Mouse (Mus musculus) R1 (cell line): ENCODE data around the gene Agpat3.

Experiments
- DNase-seq: peaks from one replicate; pipeline ENCODE4 v3.0.0-alpha.2; 2018; ENCODE audit warnings: low read depth, low spot score

Agpat3 gene

GRCm38 (mm10) chr10:78324556-78325164 lies 27.6 kb downstream of the Agpat3 start:
- DNase-seq = no peak

- DNase-seq = peak; percentile 17
These were observed 28.9 kb downstream of the Agpat3 start for GRCm38 (mm10) chr10:78323214-78323880.

- peak; percentile 30 for DNase-seq
These were observed 29.5 kb downstream of the Agpat3 start for GRCm38 (mm10) chr10:78322806-78323205.

- no peak for DNase-seq
These were observed 31.0 kb downstream of the Agpat3 start for GRCm38 (mm10) chr10:78321133-78321757.

- DNase-seq = no peak
These were observed 31.8 kb downstream of the Agpat3 start for GRCm38 (mm10) chr10:78320526-78320925.

- no peak for DNase-seq
These were observed 32.3 kb downstream of the Agpat3 start for GRCm38 (mm10) chr10:78319940-78320339.

- no peak for DNase-seq
These were observed 34.9 kb downstream of the Agpat3 start for GRCm38 (mm10) chr10:78317270-78317923.

DNA sequence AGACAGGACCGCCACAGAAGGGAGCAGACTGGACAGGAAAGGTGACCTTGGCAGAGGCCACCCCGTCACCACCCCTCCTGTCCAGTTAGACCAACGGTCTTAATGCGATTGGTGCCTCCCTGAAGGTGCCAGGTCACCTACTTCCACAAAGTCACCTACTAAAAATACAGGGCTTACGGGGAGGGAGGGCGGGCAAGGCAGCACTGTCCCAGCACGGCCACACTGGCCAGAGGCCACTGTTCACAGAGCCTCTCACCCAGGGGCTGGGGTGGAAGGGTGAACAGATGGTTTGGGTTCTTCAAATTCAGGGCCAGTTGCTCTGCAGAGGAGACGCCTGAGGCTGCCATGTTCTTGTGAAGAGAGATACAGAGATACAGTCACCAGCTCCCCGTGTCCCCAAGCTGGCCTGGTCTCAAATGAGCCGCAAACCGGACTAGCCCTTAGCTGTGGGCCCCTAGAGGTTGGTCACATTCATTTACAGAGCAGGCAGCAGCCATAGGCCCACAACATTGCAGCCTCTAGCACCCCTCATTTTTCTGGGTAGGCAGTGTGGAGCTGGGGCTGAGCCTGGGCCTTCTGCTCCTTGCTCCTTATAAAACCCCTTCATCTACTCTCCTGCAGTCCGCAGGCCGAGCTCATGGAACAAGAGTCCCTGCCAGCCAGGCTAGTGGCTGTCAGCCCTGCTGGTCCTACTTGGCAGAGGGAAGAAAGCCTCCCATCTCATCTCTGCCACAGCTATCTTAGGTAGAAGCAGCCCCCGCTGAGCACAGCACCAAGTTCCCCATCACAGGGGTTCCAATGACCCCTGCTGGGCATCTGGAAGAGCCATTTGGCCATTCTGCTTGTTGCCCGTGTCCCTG lies 35.8 kb downstream of the Agpat3 start:
- no peak for DNase-seq

GRCm38 (mm10) chr10:78315145-78315544 lies 37.1 kb downstream of the Agpat3 start:
- no peak for DNase-seq

- peak; percentile 91 for DNase-seq
These were observed 40.2 kb downstream of the Agpat3 start for GRCm38 (mm10) chr10:78311886-78312635.

DNA sequence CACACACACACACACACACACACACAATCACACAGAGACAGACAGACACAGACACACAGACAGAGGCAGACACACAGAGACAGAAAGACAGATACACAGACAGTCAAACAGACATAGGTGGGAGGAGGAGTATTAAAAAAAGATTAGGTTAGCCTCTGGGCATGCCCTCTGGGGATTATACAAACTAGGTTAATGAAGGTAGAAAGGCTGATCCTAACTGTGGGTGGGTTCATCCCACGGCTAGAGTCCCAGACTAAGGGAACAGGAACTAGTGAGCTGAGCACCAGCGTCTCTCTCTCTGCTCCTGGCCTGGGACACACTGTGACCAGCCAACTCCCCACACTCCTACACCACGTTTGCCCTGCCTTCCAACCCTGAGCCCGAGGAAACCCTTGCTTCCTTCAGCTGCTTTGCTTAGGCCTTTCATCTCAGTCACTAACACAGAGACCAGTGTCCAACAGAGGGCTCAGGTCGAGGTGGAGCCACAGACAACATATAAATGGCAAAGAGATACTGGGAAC lies 41.5 kb downstream of the Agpat3 start:
- no peak for DNase-seq

GRCm38 (mm10) chr10:78308617-78309016 lies 43.7 kb downstream of the Agpat3 start:
- DNase-seq = no peak

DNA sequence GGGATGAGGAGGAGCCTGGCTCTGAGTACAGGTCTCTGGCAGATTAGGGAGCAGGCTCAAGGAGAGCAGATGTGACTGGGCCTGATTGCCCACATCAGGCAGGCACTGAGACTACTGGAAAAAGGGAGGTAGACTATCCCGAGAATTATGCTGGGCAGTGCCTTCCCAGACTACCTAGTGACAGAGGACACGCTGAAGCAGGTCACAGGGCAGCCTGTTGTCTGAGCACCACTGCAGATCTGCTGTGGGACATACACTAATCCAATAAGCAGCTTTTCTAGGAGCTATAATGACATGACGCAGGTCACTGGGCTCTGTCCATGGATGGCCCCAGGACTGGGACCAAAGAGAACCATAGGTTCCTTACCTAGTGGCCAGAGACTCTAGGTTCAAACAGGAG lies 44.9 kb downstream of the Agpat3 start:
- DNase-seq = no peak

- DNase-seq = no peak
These were observed 46.3 kb downstream of the Agpat3 start for GRCm38 (mm10) chr10:78306027-78306426.

DNA sequence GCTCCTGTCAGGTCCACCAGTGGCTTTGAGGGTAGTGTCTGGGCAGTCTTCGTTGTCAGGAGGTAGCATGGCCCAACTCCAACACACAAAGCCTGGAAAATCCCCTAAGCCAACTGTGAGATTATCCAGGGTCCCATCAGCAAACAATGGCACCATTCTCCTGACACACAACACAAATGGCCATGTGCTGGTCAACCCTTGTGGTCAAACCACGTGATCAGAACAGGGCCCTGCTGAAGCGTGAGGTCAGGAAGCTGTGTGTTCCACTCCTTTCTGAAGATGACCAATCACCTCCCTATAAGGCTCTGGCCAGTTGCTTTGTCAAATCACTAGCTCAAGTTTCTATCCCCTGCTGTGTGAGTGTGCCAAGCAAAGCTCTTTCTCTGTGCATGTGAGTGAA lies 47.3 kb downstream of the Agpat3 start:
- DNase-seq = no peak

DNA sequence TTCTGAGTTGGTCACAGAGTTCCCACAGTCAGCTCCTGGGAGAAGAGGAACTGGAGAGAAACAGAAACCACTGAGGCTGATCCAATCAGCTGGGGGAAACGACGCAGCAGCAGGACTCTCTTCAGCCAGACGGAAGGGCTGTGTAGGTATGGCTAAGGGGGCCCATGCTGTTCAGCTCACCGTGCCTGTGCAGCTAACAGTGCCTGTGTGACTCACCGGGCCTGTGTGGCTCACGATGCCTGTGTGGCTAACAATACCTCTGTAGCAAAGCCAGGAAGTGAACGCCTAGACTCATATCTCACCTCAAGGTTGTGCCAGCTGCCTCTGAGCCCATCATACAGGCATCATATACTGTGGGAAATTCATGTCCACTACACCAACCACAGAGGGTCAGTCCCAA lies 48.6 kb downstream of the Agpat3 start:
- no peak for DNase-seq

DNA sequence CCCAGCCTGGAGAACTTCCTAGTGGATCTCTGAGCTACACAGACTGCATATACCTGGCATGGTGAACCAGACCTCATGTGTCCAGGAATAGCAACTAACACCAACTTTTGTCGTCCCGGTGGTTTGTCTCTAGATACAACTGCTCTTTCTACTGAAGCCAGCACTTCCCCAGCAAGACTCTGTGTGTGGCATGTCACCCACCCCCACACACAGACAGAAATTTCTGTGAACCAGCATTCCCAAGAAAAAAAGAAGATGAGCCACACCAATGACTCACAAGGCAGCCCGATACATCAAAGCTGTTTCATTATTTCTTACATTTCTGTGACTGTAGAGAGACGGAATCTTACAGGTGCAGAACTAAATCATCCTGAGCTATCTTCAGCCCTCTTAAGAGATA lies 52.2 kb downstream of the Agpat3 start:
- no peak for DNase-seq

- no peak for DNase-seq
These were observed 53.3 kb downstream of the Agpat3 start for GRCm38 (mm10) chr10:78298651-78299644.
